Mouse (Mus musculus): ENCODE measurements at regions not wholly inside any gene's neighbourhood (a gene's known extent, or its start where the extent isn't known, plus 50 kb on each side); places are given as distances from the start of the nearest gene placed in this dataset.
"Not testable (repeated sequence)": the region's sequence is repeated elsewhere in the genome, so short reads cannot be mapped to it uniquely, and the experiment has no call there.

DNA sequence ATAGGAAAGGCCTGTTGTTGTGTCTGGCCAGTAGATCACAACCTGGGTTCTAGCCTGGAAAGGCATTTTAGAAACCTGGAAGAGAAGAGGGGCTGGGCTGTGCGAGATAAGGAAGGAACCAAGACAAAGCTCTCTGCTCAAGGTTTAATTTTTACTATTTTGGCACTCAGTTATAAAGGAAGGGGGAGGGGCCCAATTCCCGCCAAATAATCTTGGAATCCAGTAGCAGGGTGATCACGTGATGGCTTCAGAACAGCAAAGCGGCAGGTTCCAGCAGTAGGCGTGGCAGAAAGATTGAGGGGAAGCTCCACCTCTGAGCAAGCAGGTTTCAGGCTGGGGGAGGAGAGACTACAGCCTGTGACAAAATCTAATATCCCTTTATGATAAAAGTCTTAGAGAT is 59.4 kb upstream of the Tra2b start:
- not testable (repeated sequence) for TF ChIP-seq POLR2A (IDR thresholded peaks at IDR 0.05; ENCODE audit: borderline replicate concordance, extremely low read depth, insufficient read depth, insufficient read length, poor library complexity, severe bottlenecking); CTCF (IDR thresholded peaks at IDR 0.05; ENCODE audit: borderline replicate concordance, extremely low read depth, insufficient read depth, insufficient read length)
